Comparison of ENCODE assay signal across 39 mouse cellular contexts in the genomic region with DNA sequence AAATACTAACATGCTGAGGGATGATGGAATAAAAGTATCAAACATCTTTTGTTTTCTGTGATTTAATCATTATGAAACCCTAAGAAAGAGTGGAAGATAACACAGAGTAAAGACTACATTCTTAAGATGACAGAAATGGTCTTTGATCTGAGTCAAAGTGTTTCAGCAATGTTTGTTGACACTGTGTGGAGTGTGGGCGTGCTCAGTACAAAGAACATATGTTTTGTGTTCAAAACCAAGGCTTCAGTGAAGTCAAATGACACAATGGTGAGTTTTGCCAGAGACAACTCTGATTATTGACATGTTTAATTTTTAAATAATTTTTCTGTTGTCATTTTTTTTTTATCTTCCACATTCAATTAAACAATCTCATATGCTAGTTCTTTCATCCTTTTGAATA. TPM values are rescaled to one million over a fixed set of nuclear protein-coding genes. Genes with fewer than 3 reads are reported as not detected.
"Had no signal": no experiment of that assay in that cellular context is flagged by ENCODE, and none has a peak within 500 bp of the region (broad histone marks: within the 10 kb centered on the region; RNA-seq: fewer than 3 reads in every experiment).

No protein-coding gene starts in this region.

- ATAC-seq: forebrain, postnatal 0 days; hindbrain, postnatal 0 days; intestine, embryonic 16.5 days had no signal

- H3K4me3 ChIP-seq: heart, adult 2 months; heart, embryonic 13.5 days; heart, embryonic 15.5 days; hindbrain, embryonic 13.5 days; hindbrain, embryonic 15.5 days; limb, embryonic 13.5 days had no signal

- H3K9me3 ChIP-seq: heart, embryonic 13.5 days; heart, embryonic 15.5 days; hindbrain, embryonic 13.5 days; hindbrain, embryonic 15.5 days; limb, embryonic 13.5 days had no signal

- H3K9ac ChIP-seq: forebrain, postnatal 0 days; heart, embryonic 13.5 days; heart, embryonic 15.5 days; hindbrain, embryonic 13.5 days; hindbrain, embryonic 15.5 days; limb, embryonic 13.5 days had no signal

- H3K27me3 ChIP-seq: heart, embryonic 13.5 days; heart, embryonic 15.5 days; hindbrain, embryonic 13.5 days; hindbrain, embryonic 15.5 days; limb, embryonic 13.5 days had no signal

- DNase-seq: forebrain, postnatal 0 days; gastrocnemius, postnatal 14 days; gastrocnemius, postnatal 36 days; heart, adult 2 months; heart, postnatal 14 days; heart, postnatal 36 days; kidney, adult 11 months; kidney, adult 2 months; kidney, adult 9 months; kidney, postnatal 14 days; kidney, postnatal 36 days; layer of hippocampus, adult 9-11 months; layer of hippocampus, postnatal 36 days; left cerebral cortex, postnatal 4 days had no signal

- H3K36me3 ChIP-seq: heart, embryonic 13.5 days; heart, embryonic 15.5 days; hindbrain, embryonic 13.5 days; hindbrain, embryonic 15.5 days; limb, embryonic 13.5 days had no signal

- H3K4me1 ChIP-seq: heart, embryonic 13.5 days; heart, embryonic 15.5 days; hindbrain, embryonic 13.5 days; hindbrain, embryonic 15.5 days; limb, embryonic 13.5 days had no signal

- H3K27ac ChIP-seq: heart, adult 2 months; heart, embryonic 13.5 days; heart, embryonic 15.5 days; hindbrain, embryonic 13.5 days; hindbrain, embryonic 15.5 days; hindbrain, postnatal 0 days; limb, embryonic 13.5 days had no signal

- H3K4me2 ChIP-seq: heart, embryonic 11.5 days; heart, embryonic 13.5 days; heart, embryonic 15.5 days; hindbrain, embryonic 13.5 days; hindbrain, embryonic 15.5 days; limb, embryonic 13.5 days had no signal

RNA-seq across cellular contexts. Expression of gene Gngt1, which starts 59.3 kb away (rescaled TPM):
- total RNA-seq: forebrain, postnatal 0 days; gastrocnemius, adult 18-20 months; gastrocnemius, adult 8-10 months; gastrocnemius, postnatal 14 days; gastrocnemius, postnatal 36 days; heart, adult 2 months; heart, postnatal 14 days; heart, postnatal 36 days; hematopoietic stem cell, adult 5-6 weeks; hindbrain, postnatal 0 days; layer of hippocampus, adult 18-20 months; layer of hippocampus, adult 8-10 months; layer of hippocampus, postnatal 14 days; layer of hippocampus, postnatal 36 days; left cerebral cortex, adult 18-20 months; left cerebral cortex, adult 8-10 months; left cerebral cortex, postnatal 10 days; left cerebral cortex, postnatal 25 days; left cerebral cortex, postnatal 4 days had no signal
- polyA plus RNA-seq: forebrain, postnatal 0 days; gonadal fat pad, adult 2 months; heart, adult 2 months; heart, embryonic 11.5 days; heart, embryonic 13.5 days; heart, embryonic 15.5 days; heart, postnatal 0 days; hindbrain, embryonic 11.5 days; hindbrain, embryonic 13.5 days; hindbrain, embryonic 15.5 days; hindbrain, postnatal 0 days; intestine, embryonic 14.5 days; kidney, adult 2 months; kidney, embryonic 16.5 days; large intestine, adult 2 months; limb, embryonic 11.5 days; limb, embryonic 13.5 days had no signal
